Mouse (Mus musculus): ENCODE measurements at regions not wholly inside any gene's neighbourhood (a gene's known extent, or its start where the extent isn't known, plus 50 kb on each side); places are given as distances from the start of the nearest gene placed in this dataset.
A peak's percentile ranks its signal among the peaks of the same experiment; 100 is the strongest.

DNA sequence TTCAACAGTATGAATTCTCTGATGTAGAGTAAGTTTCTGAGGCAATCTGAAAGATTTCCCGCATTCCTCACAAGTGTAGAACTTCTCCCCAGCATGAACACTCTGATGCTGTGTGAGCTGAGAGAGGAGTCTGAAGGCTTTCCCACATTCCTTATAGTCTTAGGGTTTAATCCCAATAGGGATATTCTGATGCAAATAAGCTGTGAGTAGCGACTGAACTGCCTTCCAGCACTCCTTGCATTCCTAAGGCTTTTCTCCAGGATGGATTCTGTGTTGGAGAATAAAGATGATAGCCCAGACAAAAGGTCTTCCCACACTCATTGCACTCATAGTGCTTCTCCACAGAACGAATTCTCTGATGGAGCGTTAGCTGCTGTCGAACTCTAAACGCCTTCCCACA lies 152.6 kb upstream of the Api5 start:
- DNase-seq (ENCODE audit: low read depth, low spot score) = peak; percentile 20

DNA sequence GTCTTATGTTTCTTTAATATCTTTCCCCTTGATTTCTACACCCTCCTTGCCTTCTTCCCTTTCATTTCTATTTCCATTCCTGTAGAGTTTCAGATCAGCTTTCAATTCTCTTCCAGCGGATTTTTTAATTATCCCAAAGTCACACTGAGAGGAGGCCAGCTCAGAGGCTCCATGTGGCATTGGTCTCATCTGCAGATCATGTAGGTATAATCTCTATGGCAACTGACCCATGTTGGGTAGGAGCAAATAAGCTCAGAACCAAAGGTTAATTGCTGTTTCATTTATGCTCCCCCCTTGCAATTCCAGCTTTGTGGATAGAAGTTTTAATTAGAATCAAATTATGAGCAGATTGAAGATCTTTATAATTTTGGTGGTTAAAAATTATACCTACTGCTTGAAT lies 149.3 kb upstream of the Api5 start:
- DNase-seq (ENCODE audit: low read depth, low spot score) = no peak

DNA sequence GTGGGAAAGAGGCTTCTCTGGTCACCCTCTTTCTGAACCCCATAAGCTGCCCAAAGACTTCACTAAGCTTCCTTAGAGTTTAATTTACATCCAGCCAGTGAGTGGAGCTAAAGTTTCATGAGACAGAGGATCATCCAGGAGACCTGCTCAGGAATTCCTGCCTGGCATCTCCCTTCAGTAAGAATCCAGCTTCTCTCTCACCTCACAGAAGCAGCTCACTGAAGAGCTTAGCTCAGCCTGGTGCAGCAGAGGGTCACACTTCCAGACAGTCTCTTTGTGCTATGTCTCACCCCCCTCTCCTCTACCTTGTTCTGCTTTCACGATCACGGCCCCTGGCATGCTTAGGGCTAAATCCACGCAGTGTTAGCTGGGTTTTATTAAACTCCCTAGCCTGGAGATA lies 133.7 kb upstream of the Api5 start:
- DNase-seq (ENCODE audit: low read depth, low spot score) = no peak

DNA sequence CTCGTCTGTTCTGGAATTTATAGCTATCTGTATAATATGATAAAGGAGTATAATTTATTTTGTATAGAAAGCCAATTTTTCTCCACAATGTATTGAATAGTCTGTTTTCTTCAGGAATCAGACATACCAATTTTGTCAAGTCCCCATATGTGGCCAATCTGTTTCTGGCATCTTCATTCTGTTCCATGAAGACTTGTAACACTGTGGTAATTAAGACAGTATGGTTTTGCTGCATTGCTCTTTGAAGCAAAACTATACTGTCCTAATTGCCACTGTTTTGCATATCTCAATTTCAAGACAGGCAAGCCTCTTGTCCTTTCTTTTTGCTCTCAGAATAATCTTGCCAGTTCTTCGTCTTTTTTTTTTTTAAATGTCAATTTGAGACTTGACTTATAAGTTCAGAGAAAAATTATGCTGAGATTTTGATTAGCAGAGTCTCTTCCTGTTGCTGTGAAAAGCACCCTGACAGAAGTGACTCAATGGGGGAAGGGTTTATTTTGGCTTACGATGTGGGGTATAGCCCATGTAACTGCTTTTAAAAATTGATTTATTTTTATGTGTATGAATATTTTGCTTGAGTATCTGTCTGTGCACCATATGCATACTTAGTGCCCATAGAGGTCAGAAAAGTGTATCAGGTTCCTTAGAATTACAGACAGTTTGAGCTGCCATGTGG lies 103.4 kb upstream of the Api5 start:
- DNase-seq (ENCODE audit: low read depth, low spot score) = no peak

DNA sequence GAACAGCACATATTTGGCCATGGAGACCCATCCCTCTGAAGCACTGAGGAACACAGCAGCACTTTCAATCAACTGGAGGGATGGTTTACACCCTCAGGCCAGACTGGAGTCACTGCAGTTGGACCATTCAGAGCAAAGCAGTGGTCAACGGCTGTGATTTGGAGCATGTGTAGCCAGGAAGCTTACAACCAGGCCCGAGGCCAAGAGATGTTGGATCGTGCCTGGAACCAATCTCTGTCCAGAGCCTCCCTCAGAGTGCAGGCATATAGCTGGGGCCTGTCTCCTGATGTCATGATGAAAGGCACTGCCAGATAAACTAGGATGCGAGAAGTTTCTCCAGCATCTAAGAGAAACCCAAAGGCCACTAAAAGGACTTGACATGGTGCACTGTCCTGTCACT lies 98.7 kb upstream of the Api5 start:
- no peak for DNase-seq (ENCODE audit: low read depth, low spot score)

DNA sequence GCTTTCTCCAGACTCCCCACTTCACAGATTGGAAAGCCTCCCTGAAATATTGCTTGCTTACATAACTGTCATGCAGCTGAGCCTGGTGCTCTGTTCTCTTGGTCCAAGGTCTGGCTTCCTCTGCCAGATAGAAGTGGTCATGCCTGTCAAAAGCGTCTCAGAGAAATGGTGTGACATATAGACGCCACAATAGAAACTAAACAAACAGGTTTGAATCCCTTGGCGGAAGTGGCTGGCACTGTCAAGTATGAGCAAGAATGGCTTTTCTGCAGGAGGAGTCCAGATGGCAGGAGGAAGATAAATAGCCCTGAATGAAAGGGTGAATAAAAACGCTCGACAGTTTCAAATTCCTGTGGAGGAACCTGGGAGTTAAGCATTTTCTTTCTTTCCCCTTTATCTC lies 93.2 kb upstream of the Api5 start:
- DNase-seq (ENCODE audit: low read depth, low spot score) = no peak

DNA sequence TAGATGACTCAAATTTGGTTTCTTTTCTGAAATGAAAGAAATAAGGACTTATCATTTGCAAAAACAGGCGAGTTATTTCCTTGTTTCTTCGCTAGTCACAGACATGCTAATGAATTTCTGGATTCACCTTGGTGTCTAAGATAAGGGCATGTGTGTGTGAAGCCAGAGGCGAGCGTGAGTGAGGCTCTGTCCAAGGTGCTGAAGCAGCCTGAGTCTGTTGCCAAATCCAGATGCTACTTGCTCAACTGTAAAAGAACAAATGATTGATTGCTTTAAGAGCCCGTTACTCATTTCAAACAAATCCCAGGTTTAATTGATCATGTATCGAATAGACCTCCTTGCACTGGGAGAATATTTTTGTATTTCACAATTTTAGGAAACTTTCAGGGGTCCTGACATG lies 86.6 kb upstream of the Api5 start:
- peak; percentile 26 for DNase-seq (ENCODE audit: low read depth, low spot score)

DNA sequence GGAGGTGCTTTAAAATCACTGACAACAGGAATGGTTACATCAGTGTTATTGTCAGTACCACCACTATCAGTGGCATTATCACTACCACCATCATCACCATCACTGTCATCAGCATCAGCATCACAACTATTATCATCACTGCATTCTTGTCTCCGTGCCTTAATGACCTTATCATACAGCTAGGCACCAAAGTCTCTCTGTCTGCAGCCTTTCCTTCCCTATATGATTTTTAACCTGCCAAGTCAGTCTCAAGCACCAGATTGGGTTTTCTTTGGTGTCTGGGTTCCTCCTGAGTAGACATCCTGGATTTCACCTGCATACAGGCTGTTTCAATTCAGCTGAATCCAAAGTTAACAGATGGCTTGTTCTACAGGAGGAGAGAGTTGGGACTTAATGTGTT lies 78.9 kb upstream of the Api5 start:
- no peak for DNase-seq (ENCODE audit: low read depth, low spot score)

DNA sequence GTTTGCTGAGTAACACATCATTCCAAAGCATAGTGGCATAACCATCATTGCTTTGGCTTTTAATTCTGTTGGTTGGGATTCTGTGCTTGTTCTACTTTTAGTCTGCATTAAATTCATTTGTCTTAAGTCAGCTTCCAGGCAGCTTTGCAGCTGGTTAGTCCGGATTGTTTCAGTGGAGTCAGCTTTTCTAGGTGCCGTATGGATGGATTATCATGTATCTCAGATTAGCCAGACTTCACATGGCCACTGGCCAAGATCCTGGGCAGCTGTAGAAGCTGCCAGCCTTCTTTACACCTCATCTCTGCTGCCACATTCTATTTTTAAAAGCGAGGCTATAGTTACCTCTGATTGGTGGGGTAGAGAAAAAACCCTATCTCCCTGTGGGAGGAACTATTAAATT lies 74.1 kb upstream of the Api5 start:
- DNase-seq (ENCODE audit: low read depth, low spot score) = no peak

DNA sequence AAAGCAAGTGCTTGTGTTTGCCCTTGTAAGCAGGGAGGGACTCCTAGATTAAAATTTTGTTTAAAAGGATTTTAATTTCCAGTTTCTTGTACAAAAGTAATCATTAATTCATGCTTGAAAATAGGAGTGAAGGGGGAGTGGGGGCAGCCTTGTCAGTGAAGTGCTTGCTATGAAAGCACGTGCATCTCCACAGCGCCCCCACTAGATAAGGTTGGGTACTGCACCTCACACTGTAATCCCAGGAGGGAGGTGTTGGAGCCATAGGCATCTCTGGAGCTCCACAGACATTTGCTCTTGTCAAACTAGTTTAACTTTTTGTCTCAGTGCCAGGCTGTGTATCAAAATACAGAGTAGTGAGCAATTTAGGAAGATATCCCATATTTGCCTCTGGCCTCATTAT lies 62.7 kb upstream of the Api5 start:
- DNase-seq (ENCODE audit: low read depth, low spot score) = no peak

DNA sequence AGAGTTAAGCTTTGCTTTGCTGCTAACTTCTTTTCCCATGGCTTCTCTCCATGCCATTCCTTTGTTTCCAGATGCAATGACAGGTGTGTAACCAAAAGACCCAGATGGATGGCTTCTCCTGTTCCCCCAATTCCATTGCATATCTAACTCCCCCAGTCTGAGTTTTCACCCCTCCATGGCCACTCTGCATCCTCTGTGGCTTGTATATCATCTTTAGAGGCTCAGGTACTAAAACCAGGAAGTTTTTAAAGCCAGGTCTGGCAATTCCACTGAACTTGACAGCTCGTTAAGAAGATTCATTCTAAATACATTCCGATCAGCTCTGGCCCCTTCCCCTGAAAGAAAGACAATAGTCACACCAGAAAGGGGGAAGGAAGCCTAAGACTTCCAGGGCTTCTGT lies 60.6 kb upstream of the Api5 start:
- DNase-seq (ENCODE audit: low read depth, low spot score) = no peak

Data from WW6 (cell line).